Mouse (Mus musculus) limb, embryonic 14.5 days (tissue): ENCODE measurements at regions not wholly inside any gene's neighbourhood (a gene's known extent, or its start where the extent isn't known, plus 50 kb on each side); places are given as distances from the start of the nearest gene placed in this dataset.

Experiments used
- ATAC-seq: fragments of 200-750 bp; cut with Nextera tagmentation; 2 replicates; pipeline ENCODE4 v1.8.0; 2017; ENCODE audit warnings: low read depth, moderate number of reproducible peaks, moderate TSS enrichment; ENCODE audit not compliant: low FRiP score
- DNase-seq: peaks from one replicate; pipeline ENCODE4 v3.0.0-alpha.2; 2015; ENCODE audit warnings: low spot score
- H3K27ac ChIP-seq: fragments of 300-500 bp; sonication (generic); replicated peaks from 2 replicates; pipeline ENCODE4 v1.5.1; 2014; ENCODE audit warnings: low read depth, mild to moderate bottlenecking, low read length, moderate library complexity, mixed read lengths
- H3K27me3 ChIP-seq: fragments of 300-500 bp; sonication (generic); 2 replicates; pipeline ENCODE4 v1.6.1; 2014; ENCODE audit warnings: low read length, mixed read lengths; ENCODE audit not compliant: control insufficient read depth, insufficient read depth
- H3K36me3 ChIP-seq: fragments of 300-500 bp; sonication (generic); 2 replicates; pipeline ENCODE4 v1.6.1; 2014; ENCODE audit warnings: mild to moderate bottlenecking, low read length, moderate library complexity, mixed read lengths; ENCODE audit not compliant: control insufficient read depth, insufficient read depth
- H3K4me1 ChIP-seq: fragments of 300-500 bp; sonication (generic); 2 replicates; pipeline ENCODE4 v1.6.1; 2014; ENCODE audit warnings: antibody characterized with exemption, low read length, mixed read lengths; ENCODE audit not compliant: control insufficient read depth, insufficient read depth
- H3K4me2 ChIP-seq: fragments of 300-500 bp; sonication (generic); replicated peaks from 2 replicates; pipeline ENCODE4 v1.6.1; 2014; ENCODE audit warnings: low read depth, mild to moderate bottlenecking, low read length, moderate library complexity; ENCODE audit not compliant: severe bottlenecking
- H3K4me3 ChIP-seq: fragments of 300-500 bp; sonication (generic); replicated peaks from 2 replicates; pipeline ENCODE4 v1.5.1; 2014; ENCODE audit warnings: low read length
- H3K9ac ChIP-seq: fragments of 300-500 bp; sonication (generic); 2 replicates; pipeline ENCODE4 v1.6.1; 2014; ENCODE audit warnings: mild to moderate bottlenecking, low read depth, low read length, moderate library complexity; ENCODE audit not compliant: severe bottlenecking
- H3K9me3 ChIP-seq: fragments of 300-500 bp; sonication (generic); 2 replicates; pipeline ENCODE4 v1.6.1; 2016; ENCODE audit warnings: low read length; ENCODE audit not compliant: control insufficient read depth
- POLR2A ChIP-seq: fragments of 200-500 bp; IDR thresholded peaks from 2 replicates; pipeline ENCODE4 v1.8.0; 2012; ENCODE audit warnings: inconsistent platforms, mild to moderate bottlenecking, moderate library complexity, borderline replicate concordance; ENCODE audit not compliant: insufficient read depth, insufficient read length; ENCODE audit errors: extremely low read depth
- WGBS: fragments of 180-500 bp; shearing (Covaris S2); extraction: QIAGEN DNeasy Blood & Tissue Kit; methylation state at CpG from one replicate; pipeline ENCODE4 v1.1.7; 2014; 5-methylcytosine and 5-hydroxymethylcytosine counted together

DNA sequence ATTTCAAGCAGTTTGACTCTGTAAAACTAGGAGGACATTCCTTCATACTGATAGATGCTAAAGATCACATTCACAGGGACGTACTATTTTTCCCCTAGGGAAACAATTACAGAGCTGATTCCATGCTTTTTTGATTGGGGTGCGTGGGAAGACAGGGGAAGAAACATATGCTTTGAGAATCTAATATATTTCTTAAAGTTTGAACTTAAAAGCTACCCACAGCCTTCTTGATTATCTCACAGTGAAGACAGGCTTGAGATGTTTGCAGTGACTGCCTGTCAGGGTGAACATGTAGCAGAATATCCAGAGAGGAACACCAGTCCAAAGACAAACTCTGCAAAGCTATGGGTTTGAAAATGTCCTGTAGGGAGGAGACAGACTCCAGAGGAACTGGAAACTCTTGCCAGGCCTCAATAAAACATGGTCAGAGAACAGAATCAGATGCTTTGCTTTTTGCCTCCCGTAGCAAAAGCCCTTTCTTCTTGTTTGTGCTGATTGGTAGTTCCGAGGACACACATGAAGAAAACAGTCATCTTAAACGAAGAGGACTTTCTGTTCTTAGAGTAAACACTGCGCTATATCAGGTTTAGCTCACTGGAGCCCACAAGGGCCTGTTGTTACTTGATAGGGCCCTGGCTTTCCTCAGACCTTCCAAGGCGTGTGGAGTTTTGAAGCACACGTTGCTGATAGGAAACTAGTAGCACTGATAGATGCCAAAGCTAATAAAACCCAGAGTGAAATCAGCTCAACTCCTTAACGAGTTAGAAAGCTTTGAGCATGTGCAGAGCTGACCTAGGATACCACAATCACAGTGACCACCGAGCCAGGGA is 630.8 kb downstream of the Lmo4 start:
- Histone ChIP-seq H3K27ac (no peak overlapping the region), H3K9me3 (no peaks in the 10 kb centered on the region), H3K4me1 (peaks cover 22% of the 10 kb centered on the region), H3K9ac (no peak overlapping the region), H3K27me3 (no peaks in the 10 kb centered on the region), H3K4me3 (no peak overlapping the region), H3K36me3 (no peaks in the 10 kb centered on the region), H3K4me2 (no peak overlapping the region)
- ATAC-seq (no peak), DNase-seq (no peak)
- no peak for TF ChIP-seq POLR2A
- WGBS: 40% methylated on average over 10 of the region's 10 CpGs

DNA sequence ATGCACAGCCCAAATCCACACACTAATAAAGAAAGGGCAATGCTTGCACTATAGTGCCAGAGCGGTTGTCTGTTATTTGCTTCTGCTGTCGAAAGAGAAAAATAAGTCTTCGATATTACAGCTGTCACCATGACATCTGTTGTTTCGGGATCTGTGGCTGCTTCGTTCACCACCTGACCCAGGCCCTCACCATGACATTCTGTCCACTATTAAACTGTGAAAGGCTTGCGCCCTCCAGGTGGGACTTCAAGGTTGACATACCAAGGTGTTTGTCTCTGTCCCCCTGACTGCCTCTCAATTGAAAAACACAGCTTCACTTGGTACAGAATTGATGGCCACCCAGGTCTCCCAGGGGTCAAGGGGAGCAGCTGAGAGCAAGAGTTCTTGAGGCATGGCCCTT is 635.1 kb downstream of the Lmo4 start:
- peaks cover 9% of the 10 kb centered on the region for H3K4me1 ChIP-seq
- no peaks in the 10 kb centered on the region for H3K27me3 ChIP-seq
- ATAC-seq (0 out of 2 replicates have a peak, but pooled peaks have one; percentile 12), DNase-seq (no peak)
- TF ChIP-seq POLR2A: no peak
- H3K9ac ChIP-seq: no peak overlapping the region
- H3K4me3 ChIP-seq: no peak overlapping the region
- no peak overlapping the region for H3K27ac ChIP-seq
- H3K4me2 ChIP-seq: no peak overlapping the region
- no peaks in the 10 kb centered on the region for H3K36me3 ChIP-seq
- no peaks in the 10 kb centered on the region for H3K9me3 ChIP-seq
- 41% methylated on average over 6 of the region's 6 CpGs for WGBS

DNA sequence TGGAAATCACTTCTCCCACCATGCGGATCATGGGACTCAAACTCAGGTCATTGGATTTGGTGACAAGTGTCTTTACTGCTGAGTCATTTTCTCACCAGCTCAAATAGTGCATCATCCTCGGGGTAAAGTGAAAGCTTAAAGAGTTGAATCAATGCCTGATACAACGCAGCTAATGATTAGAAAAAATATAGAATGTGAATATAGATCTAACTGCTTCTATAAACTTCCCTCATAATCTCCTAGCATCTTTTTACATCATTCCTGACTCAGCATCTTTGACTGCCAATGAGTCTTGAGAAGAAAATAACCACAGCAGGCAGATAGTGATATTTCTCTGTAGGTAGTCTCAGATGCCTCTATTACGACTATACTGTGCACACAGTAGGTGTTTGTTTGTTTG is 640.0 kb downstream of the Lmo4 start:
- peaks cover 3% of the 10 kb centered on the region; the same call in 1 of the 2 replicates for H3K4me1 ChIP-seq
- H3K9ac ChIP-seq: no peak overlapping the region
- no peak for ATAC-seq
- no peak overlapping the region for H3K27ac ChIP-seq
- H3K36me3 ChIP-seq: no peaks in the 10 kb centered on the region
- no peak overlapping the region for H3K4me3 ChIP-seq
- H3K27me3 ChIP-seq: no peaks in the 10 kb centered on the region
- H3K9me3 ChIP-seq: no peaks in the 10 kb centered on the region
- H3K4me2 ChIP-seq: no peak overlapping the region
- no peak for DNase-seq
- 89% methylated on average over 4 of the region's 4 CpGs for WGBS
- no peak for TF ChIP-seq POLR2A

DNA sequence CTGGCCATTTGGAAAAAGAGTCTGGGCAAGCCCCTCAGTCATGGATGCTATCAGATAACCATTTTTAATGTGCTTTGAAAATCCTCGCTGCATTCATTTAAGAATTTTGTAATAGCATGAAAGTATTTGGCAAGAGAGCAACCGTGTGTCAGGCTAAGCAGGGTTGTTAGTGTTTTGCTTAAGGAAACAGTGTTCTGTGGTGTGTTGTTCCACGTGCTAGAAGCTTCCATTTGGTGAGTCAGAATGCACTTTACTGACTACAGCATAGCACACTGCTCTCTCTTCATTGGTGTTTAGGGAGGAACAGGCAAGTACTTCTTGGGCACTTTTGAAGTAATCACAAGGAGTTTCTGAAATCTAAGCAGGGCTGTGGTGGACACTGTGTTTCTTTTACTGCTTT is 661.0 kb upstream of the Pkn2 start:
- Histone ChIP-seq H3K4me1 (no peaks in the 10 kb centered on the region; the same call in 1 of the 2 replicates), H3K4me2 (no peak overlapping the region), H3K9me3 (no peaks in the 10 kb centered on the region), H3K27me3 (no peaks in the 10 kb centered on the region), H3K36me3 (no peaks in the 10 kb centered on the region), H3K27ac (no peak overlapping the region), H3K9ac (no peak overlapping the region), H3K4me3 (no peak overlapping the region)
- DNase-seq (peak; percentile 8), ATAC-seq (no peak)
- 52% methylated on average over 3 of the region's 3 CpGs for WGBS
- no peak for TF ChIP-seq POLR2A

DNA sequence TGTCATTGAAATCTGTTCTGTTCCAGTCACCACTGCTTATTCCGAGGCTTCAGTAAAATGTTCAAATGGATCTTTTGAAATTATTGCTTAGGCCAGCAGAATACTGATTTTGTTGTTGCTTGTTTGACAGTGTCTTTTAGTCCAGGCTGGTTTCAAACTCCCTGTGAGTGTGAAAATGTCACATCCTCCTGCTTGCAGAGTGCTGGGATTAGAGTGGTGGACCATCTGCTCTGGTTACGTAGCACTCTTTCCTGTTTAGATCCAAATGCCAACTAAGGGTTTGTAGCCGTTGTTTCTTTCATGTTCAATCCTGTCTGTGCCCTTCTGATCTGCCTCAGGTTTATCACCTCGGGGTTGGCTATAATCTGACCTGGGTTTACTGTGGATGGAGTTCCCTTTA is 646.2 kb upstream of the Pkn2 start:
- Histone ChIP-seq H3K4me3 (no peak overlapping the region), H3K4me1 (no peaks in the 10 kb centered on the region), H3K36me3 (no peaks in the 10 kb centered on the region), H3K9ac (no peak overlapping the region), H3K4me2 (no peak overlapping the region), H3K27ac (no peak overlapping the region), H3K27me3 (no peaks in the 10 kb centered on the region), H3K9me3 (no peaks in the 10 kb centered on the region)
- no peak for TF ChIP-seq POLR2A
- DNase-seq (no peak), ATAC-seq (no peak)
- 49% methylated on average over 4 of the region's 4 CpGs for WGBS

DNA sequence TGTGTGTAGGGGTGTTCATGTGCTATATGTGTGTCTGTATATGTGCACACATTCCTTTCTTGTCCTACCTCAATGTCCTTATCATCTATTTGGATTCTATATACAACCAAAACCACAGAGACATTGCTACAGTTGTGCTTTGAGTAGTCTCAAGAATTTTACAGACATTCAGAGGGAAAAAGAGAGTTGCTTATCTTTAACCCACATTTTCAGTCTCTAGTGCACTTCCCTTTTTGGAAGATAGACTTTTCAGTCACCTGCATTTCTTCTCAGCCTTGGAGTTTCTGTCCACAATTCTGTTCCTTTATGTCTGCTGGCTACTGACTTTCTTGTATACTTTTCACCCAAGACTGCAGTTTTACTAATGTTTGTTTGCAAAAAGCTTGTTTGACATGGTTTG is 645.5 kb upstream of the Pkn2 start:
- Histone ChIP-seq H3K27me3 (no peaks in the 10 kb centered on the region), H3K4me3 (no peak overlapping the region), H3K4me2 (no peak overlapping the region), H3K36me3 (no peaks in the 10 kb centered on the region), H3K4me1 (no peaks in the 10 kb centered on the region), H3K9me3 (no peaks in the 10 kb centered on the region), H3K27ac (no peak overlapping the region), H3K9ac (no peak overlapping the region)
- DNase-seq (no peak), ATAC-seq (no peak)
- no peak for TF ChIP-seq POLR2A
